Mouse (Mus musculus): Measurements from ENCODE around the gene Ccnd1. TPM values are rescaled to one million over a fixed set of nuclear protein-coding genes. Genes with fewer than 3 reads are reported as not detected.

Ccnd1 gene
- 10.1 TPM in 2 replicates for polyA plus RNA-seq (2015; fragmentation: Nextera tagmentation; extraction: Ambion mirVana)

- under 1% methylated on average over 40 of the region's 45 CpGs for WGBS (ENCODE audit: insufficient replicate concordance)
- Histone ChIP-seq H3K4me3 (ENCODE audit: low read depth, low read length) (peak within 1 kb of the TSS; percentile 64), H3K9ac (replicated peaks) (peak within 1 kb of the TSS; percentile 61), H3K9me3 (ENCODE audit: low read length) (no peaks in the 10 kb centered on the region), H3K27ac (ENCODE audit: low read depth) (peak within 1 kb of the TSS; percentile 55; the same call in 1 of the 2 replicates), H3K4me2 (ENCODE audit: low read depth, low read length) (peak within 1 kb of the TSS; percentile 95), H3K4me1 (ENCODE audit: insufficient read depth) (peaks cover 38% of the 10 kb centered on the region), H3K36me3 (replicated peaks; ENCODE audit: insufficient read depth, low read length) (no peaks in the 10 kb centered on the region), H3K27me3 (ENCODE audit: insufficient read depth, low read length) (peaks cover 61% of the 10 kb centered on the region)
- ATAC-seq: peak; percentile 48
- peak; percentile 64 for DNase-seq
- TF ChIP-seq EP300 (IDR thresholded peaks at IDR 0.05; ENCODE audit: low read depth) (no peak), CTCF (IDR thresholded peaks at IDR 0.05; ENCODE audit: low read depth) (0 out of 2 replicates have a peak, but pooled peaks have one; percentile 19)
Measured at GRCm38 (mm10) chr7:144939344-144940002, at the start of gene Ccnd1. Gene Ccnd1 (minus strand): TSS chr7:144939925.

GRCm38 (mm10) chr7:144988856-144989255 is 49.1 kb upstream of the Ccnd1 start:
- WGBS (ENCODE audit: insufficient replicate concordance): 68% methylated on average over 3 of the region's 3 CpGs
- no peak overlapping the region for H3K4me2 ChIP-seq (ENCODE audit: low read depth, low read length)
- no peaks in the 10 kb centered on the region for H3K4me1 ChIP-seq (ENCODE audit: insufficient read depth)
- no peaks in the 10 kb centered on the region for H3K9me3 ChIP-seq (ENCODE audit: low read length)
- DNase-seq (no peak), ATAC-seq (no peak)
- H3K27me3 ChIP-seq (ENCODE audit: insufficient read depth, low read length): no peaks in the 10 kb centered on the region
- no peak overlapping the region for H3K27ac ChIP-seq (ENCODE audit: low read depth)
- no peaks in the 10 kb centered on the region for H3K36me3 ChIP-seq (replicated peaks; ENCODE audit: insufficient read depth, low read length)
- H3K9ac ChIP-seq (replicated peaks): no peak overlapping the region
- no peak overlapping the region for H3K4me3 ChIP-seq (ENCODE audit: low read depth, low read length)
- TF ChIP-seq EP300 (IDR thresholded peaks at IDR 0.05; ENCODE audit: low read depth) (no peak), CTCF (IDR thresholded peaks at IDR 0.05; ENCODE audit: low read depth) (no peak)

GRCm38 (mm10) chr7:144985100-144985499 is 45.4 kb upstream of the Ccnd1 start:
- DNase-seq (no peak), ATAC-seq (no peak)
- Histone ChIP-seq H3K9me3 (ENCODE audit: low read length) (no peaks in the 10 kb centered on the region), H3K36me3 (replicated peaks; ENCODE audit: insufficient read depth, low read length) (no peaks in the 10 kb centered on the region), H3K9ac (replicated peaks) (no peak overlapping the region), H3K4me1 (ENCODE audit: insufficient read depth) (no peaks in the 10 kb centered on the region), H3K27ac (ENCODE audit: low read depth) (no peak overlapping the region), H3K27me3 (ENCODE audit: insufficient read depth, low read length) (no peaks in the 10 kb centered on the region), H3K4me2 (ENCODE audit: low read depth, low read length) (no peak overlapping the region), H3K4me3 (ENCODE audit: low read depth, low read length) (no peak overlapping the region)
- TF ChIP-seq EP300 (IDR thresholded peaks at IDR 0.05; ENCODE audit: low read depth) (no peak), CTCF (IDR thresholded peaks at IDR 0.05; ENCODE audit: low read depth) (no peak)
- WGBS (ENCODE audit: insufficient replicate concordance): 47% methylated on average over 1 of the region's 1 CpGs

- DNase-seq (no peak), ATAC-seq (no peak)
- TF ChIP-seq CTCF (IDR thresholded peaks at IDR 0.05; ENCODE audit: low read depth): no peak
- no peak for TF ChIP-seq EP300 (IDR thresholded peaks at IDR 0.05; ENCODE audit: low read depth)
- Histone ChIP-seq H3K9ac (replicated peaks) (no peak overlapping the region), H3K4me2 (ENCODE audit: low read depth, low read length) (no peak overlapping the region), H3K4me1 (ENCODE audit: insufficient read depth) (no peaks in the 10 kb centered on the region), H3K4me3 (ENCODE audit: low read depth, low read length) (no peak overlapping the region), H3K27me3 (ENCODE audit: insufficient read depth, low read length) (no peaks in the 10 kb centered on the region), H3K27ac (ENCODE audit: low read depth) (no peak overlapping the region), H3K9me3 (ENCODE audit: low read length) (no peaks in the 10 kb centered on the region), H3K36me3 (replicated peaks; ENCODE audit: insufficient read depth, low read length) (no peaks in the 10 kb centered on the region)
- WGBS (ENCODE audit: insufficient replicate concordance): 82% methylated on average over 6 of the region's 6 CpGs
Measured at GRCm38 (mm10) chr7:144982358-144983110, 42.8 kb upstream of the Ccnd1 start.

- H3K36me3 ChIP-seq (replicated peaks; ENCODE audit: insufficient read depth, low read length): no peaks in the 10 kb centered on the region
- H3K27me3 ChIP-seq (ENCODE audit: insufficient read depth, low read length): no peaks in the 10 kb centered on the region
- DNase-seq (no peak), ATAC-seq (no peak)
- no peak overlapping the region for H3K27ac ChIP-seq (ENCODE audit: low read depth)
- H3K4me1 ChIP-seq (ENCODE audit: insufficient read depth): no peaks in the 10 kb centered on the region
- TF ChIP-seq EP300 (IDR thresholded peaks at IDR 0.05; ENCODE audit: low read depth) (no peak), CTCF (IDR thresholded peaks at IDR 0.05; ENCODE audit: low read depth) (no peak)
- no peak overlapping the region for H3K4me2 ChIP-seq (ENCODE audit: low read depth, low read length)
- H3K4me3 ChIP-seq (ENCODE audit: low read depth, low read length): no peak overlapping the region
- 64% methylated on average over 8 of the region's 8 CpGs for WGBS (ENCODE audit: insufficient replicate concordance)
- H3K9me3 ChIP-seq (ENCODE audit: low read length): no peaks in the 10 kb centered on the region
- no peak overlapping the region for H3K9ac ChIP-seq (replicated peaks)
Measured at GRCm38 (mm10) chr7:144981426-144982079, 41.8 kb upstream of the Ccnd1 start.

GRCm38 (mm10) chr7:144979814-144980213 is 40.1 kb upstream of the Ccnd1 start:
- Histone ChIP-seq H3K27me3 (ENCODE audit: insufficient read depth, low read length) (no peaks in the 10 kb centered on the region), H3K4me2 (ENCODE audit: low read depth, low read length) (no peak overlapping the region), H3K36me3 (replicated peaks; ENCODE audit: insufficient read depth, low read length) (no peaks in the 10 kb centered on the region), H3K9ac (replicated peaks) (no peak overlapping the region), H3K9me3 (ENCODE audit: low read length) (no peaks in the 10 kb centered on the region), H3K4me1 (ENCODE audit: insufficient read depth) (no peaks in the 10 kb centered on the region), H3K4me3 (ENCODE audit: low read depth, low read length) (no peak overlapping the region), H3K27ac (ENCODE audit: low read depth) (no peak overlapping the region)
- WGBS (ENCODE audit: insufficient replicate concordance): 43% methylated on average over 5 of the region's 5 CpGs
- DNase-seq: no peak
- no peak for TF ChIP-seq EP300 (IDR thresholded peaks at IDR 0.05; ENCODE audit: low read depth)
- no peak for ATAC-seq
